Mouse (Mus musculus) bone marrow, adult 2 months (tissue): Measurements from ENCODE around the gene Ndufa5.

Experiments used
- CTCF ChIP-seq: fragments of 200-500 bp; IDR thresholded peaks from 2 replicates; pipeline ENCODE4 v1.5.1; 2011; ENCODE audit warnings: low read length, control low read depth; ENCODE audit not compliant: control insufficient read depth, insufficient read depth
- POLR2A ChIP-seq: fragments of 200-500 bp; IDR thresholded peaks from 2 replicates; pipeline ENCODE4 v1.6.1; 2011; ENCODE audit warnings: low read depth, mild to moderate bottlenecking, control low read depth, low read length, borderline replicate concordance; ENCODE audit not compliant: control insufficient read depth

DNA sequence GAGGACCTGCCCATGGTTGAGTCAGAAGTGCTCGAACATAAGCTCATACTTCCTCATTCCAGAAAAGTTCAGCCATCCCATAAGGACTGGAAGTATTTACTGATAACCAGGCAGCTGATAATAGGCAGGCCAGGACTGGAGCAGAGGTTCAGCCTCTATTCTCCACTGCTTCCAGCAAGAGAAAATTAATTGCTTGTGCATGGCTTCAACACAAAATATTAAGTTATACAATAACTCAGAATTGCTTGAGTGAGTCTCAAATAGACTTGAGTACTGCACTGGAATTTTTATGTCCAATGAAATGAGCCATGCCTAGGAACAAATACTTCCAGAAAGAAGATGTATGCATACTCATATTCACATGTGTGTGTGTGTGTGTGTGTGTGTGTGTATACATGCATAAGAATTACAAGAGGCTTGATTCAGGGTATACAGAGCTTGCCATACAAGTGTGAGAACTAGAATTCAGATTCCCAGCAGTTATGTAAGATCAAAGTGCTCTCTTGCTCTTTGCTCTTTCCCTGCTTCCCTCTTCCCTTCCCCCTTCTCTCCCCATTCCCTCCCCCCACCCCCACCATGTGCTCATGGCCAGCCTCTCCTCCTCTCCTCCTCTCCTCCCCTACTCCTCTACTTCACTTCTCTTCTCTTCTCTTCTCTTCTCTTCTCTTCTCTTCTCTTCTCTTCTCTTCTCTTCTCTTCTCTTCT is 19.1 kb upstream of the Ndufa5 start:
- TF ChIP-seq POLR2A (no peak), CTCF (no peak)
